Mouse (Mus musculus) heart, postnatal 0 days (tissue): ENCODE data around the gene Cdkn2aip. TPM values are rescaled to one million over a fixed set of nuclear protein-coding genes. Genes with fewer than 3 reads are reported as not detected.

Experiments used
- ATAC-seq: fragments of 200-750 bp; cut with Nextera tagmentation; 2 replicates; pipeline ENCODE4 v1.8.0; 2017; ENCODE audit warnings: low read depth, moderate number of reproducible peaks, moderate library complexity; ENCODE audit not compliant: insufficient read depth
- DNase-seq: peaks from one replicate; pipeline ENCODE4 v3.0.0-alpha.2; 2016; ENCODE audit warnings: low spot score
- H3K27ac ChIP-seq: fragments of 300-500 bp; sonication (generic); 2 replicates; pipeline ENCODE4 v1.5.1; 2014; ENCODE audit warnings: low read depth, mild to moderate bottlenecking
- H3K27me3 ChIP-seq: fragments of 300-500 bp; sonication (generic); 2 replicates; pipeline ENCODE4 v1.6.1; 2014; ENCODE audit warnings: low read length, mixed read lengths; ENCODE audit not compliant: control insufficient read depth, insufficient read depth
- H3K36me3 ChIP-seq: fragments of 300-500 bp; sonication (generic); replicated peaks from 2 replicates; pipeline ENCODE4 v1.6.1; 2014; ENCODE audit warnings: low read length, mixed read lengths; ENCODE audit not compliant: control insufficient read depth, insufficient read depth
- H3K4me1 ChIP-seq: fragments of 300-500 bp; sonication (generic); 2 replicates; pipeline ENCODE4 v1.6.1; 2014; ENCODE audit warnings: antibody characterized with exemption; ENCODE audit not compliant: control insufficient read depth, insufficient read depth
- H3K4me2 ChIP-seq: fragments of 300-500 bp; sonication (generic); 2 replicates; pipeline ENCODE4 v1.6.1; 2014; ENCODE audit warnings: low read depth, mild to moderate bottlenecking, low read length, moderate library complexity
- H3K4me3 ChIP-seq: fragments of 300-500 bp; sonication (generic); 2 replicates; pipeline ENCODE4 v1.5.1; 2014; ENCODE audit warnings: low read depth, low read length
- H3K9ac ChIP-seq: fragments of 300-500 bp; sonication (generic); replicated peaks from 2 replicates; pipeline ENCODE4 v1.6.1; 2014; ENCODE audit warnings: low read depth, low read length, mixed read lengths
- H3K9me3 ChIP-seq: fragments of 300-500 bp; sonication (generic); replicated peaks from 2 replicates; pipeline ENCODE4 v1.6.1; 2016; ENCODE audit warnings: low read length; ENCODE audit not compliant: control insufficient read depth
- CTCF ChIP-seq: IDR thresholded peaks from 2 replicates; pipeline ENCODE4 v1.5.1; 2016; ENCODE audit warnings: antibody characterized with exemption, control low read depth, low read depth
- EP300 ChIP-seq: IDR thresholded peaks from 2 replicates; pipeline ENCODE4 v1.6.1; 2016; ENCODE audit warnings: antibody characterized with exemption, low read depth
- WGBS: fragments of 180-500 bp; shearing (Covaris S2); extraction: QIAGEN DNeasy Blood & Tissue Kit; methylation state at CpG from one replicate; pipeline ENCODE4 v1.1.7; 2014; 5-methylcytosine and 5-hydroxymethylcytosine counted together
- polyA plus RNA-seq: library from polyadenylated mRNA; unstranded; fragments of >200 nt; fragmentation: Nextera tagmentation; extraction: Ambion mirVana; gene quantifications from 2 replicates; pipeline ENCODE4 v1.2.1, GENCODE M21; 2015
- total RNA-seq: library from RNA; depleted of rRNA; stranded (reverse); fragments of >200 nt; gene quantifications from 2 replicates; pipeline ENCODE4 v1.2.3, GENCODE M21; 2014; ENCODE audit warnings: low replicate concordance

The Cdkn2aip gene
- total and polyA plus RNA-seq, 2 experiments from 2014 or later: 4.0 to 11.2 TPM

GRCm38 (mm10) chr8:47750096-47750495 lies 36.4 kb upstream of the Cdkn2aip start:
- Histone ChIP-seq H3K4me1 (no peaks in the 10 kb centered on the region), H3K36me3 (no peaks in the 10 kb centered on the region), H3K27ac (no peak overlapping the region), H3K9me3 (no peaks in the 10 kb centered on the region), H3K4me3 (no peak overlapping the region), H3K9ac (no peak overlapping the region), H3K27me3 (no peaks in the 10 kb centered on the region), H3K4me2 (peak overlapping the region; percentile 30; the same call in 1 of the 2 replicates)
- TF ChIP-seq CTCF (no peak; the same call in 1 of the 2 replicates), EP300 (no peak)
- 46% methylated on average over 14 of the region's 14 CpGs for WGBS
- peak; percentile 21 for DNase-seq
- ATAC-seq: peak; percentile 41; the same call in 1 of the 2 replicates

- WGBS: 68% methylated on average over 8 of the region's 8 CpGs
- H3K4me2 ChIP-seq: peak overlapping the region; percentile 30; the same call in 1 of the 2 replicates
- no peak for ATAC-seq
These were observed 35.8 kb upstream of the Cdkn2aip start for GRCm38 (mm10) chr8:47749491-47749890.

GRCm38 (mm10) chr8:47746304-47746703 lies 32.6 kb upstream of the Cdkn2aip start:
- ATAC-seq: no peak
- no peak for DNase-seq
- H3K9me3 ChIP-seq: no peaks in the 10 kb centered on the region
- H3K36me3 ChIP-seq: no peaks in the 10 kb centered on the region
- no peak overlapping the region for H3K9ac ChIP-seq
- no peaks in the 10 kb centered on the region for H3K4me1 ChIP-seq
- 0 out of 2 replicates have a peak, but pooled peaks cover 8% of the 10 kb centered on the region for H3K27me3 ChIP-seq
- no peak overlapping the region for H3K4me2 ChIP-seq
- TF ChIP-seq CTCF (no peak), EP300 (no peak)
- no peak overlapping the region for H3K4me3 ChIP-seq
- no peak overlapping the region for H3K27ac ChIP-seq
- WGBS: 70% methylated on average over 12 of the region's 12 CpGs

More at GRCm38 (mm10) chr8:47749491-47749890, 35.8 kb upstream of the Cdkn2aip start:
- no peaks in the 10 kb centered on the region for H3K27me3 ChIP-seq
- H3K4me3 ChIP-seq: no peak overlapping the region
- H3K9ac ChIP-seq: no peak overlapping the region
- no peaks in the 10 kb centered on the region for H3K4me1 ChIP-seq
- H3K9me3 ChIP-seq: no peaks in the 10 kb centered on the region
- H3K27ac ChIP-seq: no peak overlapping the region
- no peaks in the 10 kb centered on the region for H3K36me3 ChIP-seq
- no peak for TF ChIP-seq EP300
- no peak for TF ChIP-seq CTCF
- DNase-seq: no peak

GRCm38 (mm10) chr8:47745848-47746247 lies 32.1 kb upstream of the Cdkn2aip start:
- H3K9me3 ChIP-seq: no peaks in the 10 kb centered on the region
- H3K27ac ChIP-seq: no peak overlapping the region
- DNase-seq (no peak), ATAC-seq (no peak)
- H3K36me3 ChIP-seq: no peaks in the 10 kb centered on the region
- H3K4me2 ChIP-seq: no peak overlapping the region
- no peak overlapping the region for H3K4me3 ChIP-seq
- no peaks in the 10 kb centered on the region for H3K4me1 ChIP-seq
- WGBS: 56% methylated on average over 6 of the region's 6 CpGs
- no peak for TF ChIP-seq CTCF
- H3K9ac ChIP-seq: no peak overlapping the region
- 0 out of 2 replicates have a peak, but pooled peaks cover 8% of the 10 kb centered on the region for H3K27me3 ChIP-seq

GRCm38 (mm10) chr8:47744803-47745202 lies 31.1 kb upstream of the Cdkn2aip start:
- ATAC-seq (no peak), DNase-seq (no peak)
- Histone ChIP-seq H3K4me1 (no peaks in the 10 kb centered on the region), H3K36me3 (no peaks in the 10 kb centered on the region), H3K27ac (no peak overlapping the region), H3K27me3 (0 out of 2 replicates have a peak, but pooled peaks cover 8% of the 10 kb centered on the region), H3K4me3 (no peak overlapping the region), H3K9ac (no peak overlapping the region), H3K4me2 (no peak overlapping the region), H3K9me3 (no peaks in the 10 kb centered on the region)
- 56% methylated on average over 9 of the region's 9 CpGs for WGBS
- TF ChIP-seq CTCF (no peak), EP300 (no peak)

- Histone ChIP-seq H3K27ac (no peak overlapping the region), H3K4me2 (no peak overlapping the region), H3K36me3 (no peaks in the 10 kb centered on the region), H3K9ac (no peak overlapping the region), H3K4me1 (no peaks in the 10 kb centered on the region), H3K27me3 (0 out of 2 replicates have a peak, but pooled peaks cover 8% of the 10 kb centered on the region), H3K4me3 (no peak overlapping the region), H3K9me3 (no peaks in the 10 kb centered on the region)
- no peak for TF ChIP-seq EP300
- peak; percentile 95 for TF ChIP-seq CTCF
- WGBS: 8% methylated on average over 11 of the region's 11 CpGs
- DNase-seq: peak; percentile 64
- ATAC-seq: peak; percentile 60; the same call in 1 of the 2 replicates
These were observed 29.7 kb upstream of the Cdkn2aip start for GRCm38 (mm10) chr8:47743419-47743818.
